Mouse (Mus musculus): ENCODE results near the gene Kng1. TPM values are rescaled to one million over a fixed set of nuclear protein-coding genes. Genes with fewer than 3 reads are reported as not detected.
"Not testable (repeated sequence)": the region's sequence is repeated elsewhere in the genome, so short reads cannot be mapped to it uniquely, and the experiment has no call there.

Gene Kng1
- polyA plus RNA-seq, 1 experiment from 2014 or later, result 0.29 TPM

- peaks cover 20% of the 10 kb centered on the region for H3K27me3 ChIP-seq
- H3K9me3 ChIP-seq; H3K4me2 ChIP-seq; H3K9ac ChIP-seq; H3K4me3 ChIP-seq; ATAC-seq (ENCODE audit: low read depth); H3K36me3 ChIP-seq; H3K27ac ChIP-seq (replicated peaks): not testable (repeated sequence)
- WGBS, result 83% methylated on average over 8 of the region's 8 CpGs
- peaks cover 15% of the 10 kb centered on the region for H3K4me1 ChIP-seq (replicated peaks)
Observed at GRCm38 (mm10) chr16:23097290-23098104, 39.8 kb downstream of the Kng1 start.

GRCm38 (mm10) chr16:23098105-23098452 lies 40.4 kb downstream of the Kng1 start:
- H3K36me3 ChIP-seq; H3K9me3 ChIP-seq; H3K9ac ChIP-seq; ATAC-seq (ENCODE audit: low read depth); H3K4me3 ChIP-seq; H3K27ac ChIP-seq (replicated peaks); H3K4me2 ChIP-seq: not testable (repeated sequence)
- H3K4me1 ChIP-seq (replicated peaks), result peaks cover 21% of the 10 kb centered on the region
- H3K27me3 ChIP-seq, result peaks cover 20% of the 10 kb centered on the region
- WGBS, result 93% methylated on average over 1 of the region's 1 CpGs

- 7% methylated on average over 12 of the region's 12 CpGs for WGBS
- peak overlapping the region; percentile 52 for H3K4me2 ChIP-seq
Observed at GRCm38 (mm10) chr16:23099632-23100031, 42.0 kb downstream of the Kng1 start.

GRCm38 (mm10) chr16:23100099-23100575 lies 42.5 kb downstream of the Kng1 start:
- no peaks in the 10 kb centered on the region for H3K36me3 ChIP-seq
- H3K4me1 ChIP-seq (replicated peaks), result peaks cover 21% of the 10 kb centered on the region
- peak overlapping the region; percentile 47 for H3K9ac ChIP-seq
- peaks cover 20% of the 10 kb centered on the region for H3K27me3 ChIP-seq
- no peak overlapping the region for H3K27ac ChIP-seq (replicated peaks)
- 3% methylated on average over 9 of the region's 9 CpGs for WGBS
- peak overlapping the region; percentile 52 for H3K4me2 ChIP-seq
- peak; percentile 72; the same call in 1 of the 2 replicates for ATAC-seq (ENCODE audit: low read depth)
- H3K9me3 ChIP-seq, result no peaks in the 10 kb centered on the region
- H3K4me3 ChIP-seq, result peak overlapping the region; percentile 29

More at GRCm38 (mm10) chr16:23099632-23100031, 42.0 kb downstream of the Kng1 start:
- peak overlapping the region; percentile 29 for H3K4me3 ChIP-seq
- H3K36me3 ChIP-seq, result no peaks in the 10 kb centered on the region
- peak overlapping the region; percentile 47 for H3K9ac ChIP-seq
- H3K27me3 ChIP-seq, result peaks cover 20% of the 10 kb centered on the region
- H3K9me3 ChIP-seq, result no peaks in the 10 kb centered on the region
- H3K27ac ChIP-seq (replicated peaks), result no peak overlapping the region
- no peak for ATAC-seq (ENCODE audit: low read depth)
- H3K4me1 ChIP-seq (replicated peaks), result peaks cover 21% of the 10 kb centered on the region

GRCm38 (mm10) chr16:23100613-23101012 lies 42.9 kb downstream of the Kng1 start:
- H3K4me2 ChIP-seq, result peak overlapping the region; percentile 52
- H3K9me3 ChIP-seq, result no peaks in the 10 kb centered on the region
- no peak for ATAC-seq (ENCODE audit: low read depth)
- peaks cover 20% of the 10 kb centered on the region for H3K27me3 ChIP-seq
- 11% methylated on average over 10 of the region's 10 CpGs for WGBS
- H3K27ac ChIP-seq (replicated peaks), result no peak overlapping the region
- no peaks in the 10 kb centered on the region for H3K36me3 ChIP-seq
- peak overlapping the region; percentile 47 for H3K9ac ChIP-seq
- peaks cover 21% of the 10 kb centered on the region for H3K4me1 ChIP-seq (replicated peaks)
- H3K4me3 ChIP-seq, result peak overlapping the region; percentile 29

GRCm38 (mm10) chr16:23102340-23103037 lies 44.8 kb downstream of the Kng1 start:
- ATAC-seq (ENCODE audit: low read depth), result no peak
- peak overlapping the region; percentile 51 for H3K4me2 ChIP-seq
- peaks cover 25% of the 10 kb centered on the region for H3K4me1 ChIP-seq (replicated peaks)
- H3K4me3 ChIP-seq, result peak overlapping the region; percentile 24
- no peaks in the 10 kb centered on the region for H3K36me3 ChIP-seq
- H3K27ac ChIP-seq (replicated peaks), result no peak overlapping the region
- peaks cover 20% of the 10 kb centered on the region for H3K27me3 ChIP-seq
- peak overlapping the region; percentile 59 for H3K9ac ChIP-seq
- WGBS, result 16% methylated on average over 15 of the region's 15 CpGs
- H3K9me3 ChIP-seq, result no peaks in the 10 kb centered on the region

- no peaks in the 10 kb centered on the region for H3K36me3 ChIP-seq
- H3K4me3 ChIP-seq, result peak overlapping the region; percentile 24
- WGBS, result 45% methylated on average over 17 of the region's 17 CpGs
- H3K9ac ChIP-seq, result peak overlapping the region; percentile 59
- peaks cover 25% of the 10 kb centered on the region for H3K4me1 ChIP-seq (replicated peaks)
- no peak for ATAC-seq (ENCODE audit: low read depth)
- H3K27ac ChIP-seq (replicated peaks), result no peak overlapping the region
- peak overlapping the region; percentile 51 for H3K4me2 ChIP-seq
- H3K9me3 ChIP-seq, result no peaks in the 10 kb centered on the region
- peaks cover 20% of the 10 kb centered on the region for H3K27me3 ChIP-seq
Observed at GRCm38 (mm10) chr16:23103038-23103745, 45.5 kb downstream of the Kng1 start.

- H3K36me3 ChIP-seq, result peaks cover 1% of the 10 kb centered on the region
- ATAC-seq (ENCODE audit: low read depth), result no peak
- H3K9me3 ChIP-seq, result no peaks in the 10 kb centered on the region
- H3K4me3 ChIP-seq, result no peak overlapping the region
- WGBS, result 69% methylated on average over 2 of the region's 2 CpGs
- no peak overlapping the region for H3K9ac ChIP-seq
- no peak overlapping the region for H3K4me2 ChIP-seq
- H3K27ac ChIP-seq (replicated peaks), result no peak overlapping the region
- peaks cover 20% of the 10 kb centered on the region for H3K27me3 ChIP-seq
- peaks cover 27% of the 10 kb centered on the region for H3K4me1 ChIP-seq (replicated peaks)
Observed at GRCm38 (mm10) chr16:23103841-23104240, 46.2 kb downstream of the Kng1 start.

GRCm38 (mm10) chr16:23106121-23106520 lies 48.5 kb downstream of the Kng1 start:
- Histone ChIP-seq H3K36me3 (peaks cover 23% of the 10 kb centered on the region), H3K4me1 (replicated peaks) (peaks cover 36% of the 10 kb centered on the region), H3K27ac (replicated peaks) (no peak overlapping the region), H3K9me3 (no peaks in the 10 kb centered on the region), H3K9ac (no peak overlapping the region), H3K27me3 (peaks cover 4% of the 10 kb centered on the region), H3K4me3 (no peak overlapping the region), H3K4me2 (no peak overlapping the region)
- no peak for ATAC-seq (ENCODE audit: low read depth)
- WGBS, result 74% methylated on average over 7 of the region's 7 CpGs

- peak within 1 kb of the TSS; percentile 99 for H3K9ac ChIP-seq
- H3K27me3 ChIP-seq, result no peaks in the 10 kb centered on the region
- H3K4me1 ChIP-seq (replicated peaks), result peaks cover 47% of the 10 kb centered on the region
- peak; percentile 91 for ATAC-seq (ENCODE audit: low read depth)
- peak within 1 kb of the TSS; percentile 98 for H3K27ac ChIP-seq (replicated peaks)
- H3K4me2 ChIP-seq, result peak within 1 kb of the TSS; percentile 93
- H3K9me3 ChIP-seq, result no peaks in the 10 kb centered on the region
- under 1% methylated on average over 71 of the region's 71 CpGs for WGBS
- H3K4me3 ChIP-seq, result peak within 1 kb of the TSS; percentile 77
- H3K36me3 ChIP-seq, result peaks cover 35% of the 10 kb centered on the region
Observed at GRCm38 (mm10) chr16:23107231-23107942, 49.7 kb downstream of the Kng1 start, which contains the start of gene Eif4a2. Gene Eif4a2, plus strand, starts transcription at chr16:23107444.

- ATAC-seq (ENCODE audit: low read depth), result peak; percentile 95
- peaks cover 43% of the 10 kb centered on the region for H3K36me3 ChIP-seq
- H3K4me1 ChIP-seq (replicated peaks), result peaks cover 48% of the 10 kb centered on the region
- H3K27me3 ChIP-seq, result no peaks in the 10 kb centered on the region
- H3K4me2 ChIP-seq, result peak overlapping the region; percentile 93
- WGBS, result under 1% methylated on average over 52 of the region's 52 CpGs
- H3K27ac ChIP-seq (replicated peaks), result peak overlapping the region; percentile 98
- no peaks in the 10 kb centered on the region for H3K9me3 ChIP-seq
- H3K9ac ChIP-seq, result peak overlapping the region; percentile 99
- H3K4me3 ChIP-seq, result peak overlapping the region; percentile 77
Observed at GRCm38 (mm10) chr16:23107946-23108759, 50.5 kb downstream of the Kng1 start.
